14 mouse cellular contexts compared by ENCODE assay signal in the genomic region with DNA sequence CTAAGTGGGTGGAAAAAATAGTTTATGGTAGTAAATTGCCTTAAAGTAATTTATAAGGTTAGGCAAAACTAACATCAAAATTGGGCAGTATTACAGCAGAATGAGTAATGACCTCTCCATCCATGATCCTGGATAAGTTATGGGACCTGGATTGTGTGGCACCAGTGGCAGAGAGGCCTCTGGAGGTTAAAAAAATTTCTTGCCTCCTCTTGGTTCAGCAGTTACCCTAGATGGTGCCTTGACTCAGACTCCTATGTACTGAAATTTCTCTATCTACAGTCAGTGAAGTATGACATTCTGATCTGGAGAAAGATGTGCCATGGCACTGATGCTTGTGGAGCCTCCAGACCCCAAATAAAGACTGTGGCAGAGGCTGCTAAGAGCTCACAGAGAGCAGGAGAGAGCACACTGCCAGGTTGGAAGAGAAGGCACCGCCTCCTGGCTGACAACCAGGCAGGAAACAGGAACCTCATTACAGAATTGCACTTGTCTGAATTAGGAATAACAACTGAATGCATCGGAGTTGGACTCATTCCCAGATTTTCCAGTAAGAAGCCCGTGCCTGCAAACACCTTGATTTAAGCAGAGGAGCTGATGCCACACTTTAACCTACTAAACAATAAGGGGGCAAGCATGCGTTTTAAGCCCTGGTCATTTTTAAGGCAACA.
DNase-seq lines count a peak whose midpoint lies in the region; ATAC-seq and TF ChIP-seq lines count a peak whose summit lies in the region.
"Had no signal": no experiment of that assay in that cellular context is flagged by ENCODE, and none has a peak within 500 bp of the region (broad histone marks: within the 10 kb centered on the region; RNA-seq: fewer than 3 reads in every experiment).

No protein-coding gene starts in this region.

- no peak overlapping the region for H3K4me2 ChIP-seq in lung, embryonic 14.5 days
- H3K4me2 ChIP-seq in forebrain, embryonic 16.5 days (ENCODE audit: low read length) = no peak overlapping the region
- H3K4me2 ChIP-seq in intestine, embryonic 15.5 days (replicated peaks) = no peak overlapping the region
- H3K4me2 ChIP-seq: limb, embryonic 15.5 days had no signal

- no peak for TF ChIP-seq CTCF in lung, embryonic 14.5 days (IDR thresholded peaks at IDR 0.05; ENCODE audit: low read depth)
- TF ChIP-seq CTCF in Patski (IDR thresholded peaks at IDR 0.05) = no peak

- in situ Hi-C loops in Patski (cut with MboI; ENCODE audit: low pct_unique_long_range_greater_than_20kb) = loop anchor here (25.0 kb wide), 1 partner anchor 702 kb away; a partner anchor contains a TSS

- H3K9me3 ChIP-seq in lung, embryonic 14.5 days (ENCODE audit: low read depth, low read length) = no peaks in the 10 kb centered on the region
- no peaks in the 10 kb centered on the region for H3K9me3 ChIP-seq in forebrain, embryonic 16.5 days (ENCODE audit: control insufficient read depth, low read length)
- H3K9me3 ChIP-seq in intestine, embryonic 15.5 days = no peaks in the 10 kb centered on the region
- H3K9me3 ChIP-seq: limb, embryonic 15.5 days had no signal

- WGBS in lung, embryonic 14.5 days = 54% methylated on average over 4 of the region's 4 CpGs
- 21% methylated on average over 4 of the region's 4 CpGs for WGBS in forebrain, embryonic 16.5 days
- 46% methylated on average over 4 of the region's 4 CpGs for WGBS in intestine, embryonic 15.5 days

- POLR2A ChIA-PET in Patski (lab: Charles Lee) = no interaction called here

- no peaks in the 10 kb centered on the region for H3K36me3 ChIP-seq in lung, embryonic 14.5 days (ENCODE audit: insufficient read depth)
- no peaks in the 10 kb centered on the region for H3K36me3 ChIP-seq in forebrain, embryonic 16.5 days (ENCODE audit: control insufficient read depth, insufficient read depth)
- H3K36me3 ChIP-seq in intestine, embryonic 15.5 days = no peaks in the 10 kb centered on the region
- H3K36me3 ChIP-seq: limb, embryonic 15.5 days had no signal

- H3K27me3 ChIP-seq in lung, embryonic 14.5 days (ENCODE audit: insufficient read depth, low read length) = no peaks in the 10 kb centered on the region
- no peaks in the 10 kb centered on the region for H3K27me3 ChIP-seq in Patski
- H3K27me3 ChIP-seq in forebrain, embryonic 16.5 days (replicated peaks; ENCODE audit: control insufficient read depth, insufficient read depth, low read length) = no peaks in the 10 kb centered on the region
- no peaks in the 10 kb centered on the region for H3K27me3 ChIP-seq in intestine, embryonic 15.5 days (replicated peaks)
- H3K27me3 ChIP-seq: limb, embryonic 15.5 days had no signal

- no peak overlapping the region for H3K9ac ChIP-seq in lung, embryonic 14.5 days
- H3K9ac ChIP-seq in forebrain, embryonic 16.5 days (replicated peaks; ENCODE audit: low read depth, low read length) = no peak overlapping the region
- H3K9ac ChIP-seq in intestine, embryonic 15.5 days = no peak overlapping the region
- H3K9ac ChIP-seq: limb, embryonic 15.5 days had no signal

- H3K4me1 ChIP-seq in lung, embryonic 14.5 days (ENCODE audit: insufficient read depth) = no peaks in the 10 kb centered on the region
- peaks cover 4% of the 10 kb centered on the region for H3K4me1 ChIP-seq in forebrain, embryonic 16.5 days (replicated peaks; ENCODE audit: control insufficient read depth, insufficient read depth, low read length)
- H3K4me1 ChIP-seq in intestine, embryonic 15.5 days (replicated peaks) = 0 out of 2 replicates have a peak, but pooled peaks cover 2% of the 10 kb centered on the region
- H3K4me1 ChIP-seq: limb, embryonic 15.5 days had no signal

- H3K27ac ChIP-seq in lung, embryonic 14.5 days (ENCODE audit: low read depth) = no peak overlapping the region
- no peak overlapping the region for H3K27ac ChIP-seq in forebrain, embryonic 16.5 days (ENCODE audit: low read length)
- no peak overlapping the region for H3K27ac ChIP-seq in intestine, embryonic 15.5 days
- H3K27ac ChIP-seq: heart, adult 2 months; limb, embryonic 15.5 days had no signal

- peak; percentile 55 for DNase-seq in lung, embryonic 14.5 days
- no peak for DNase-seq in lung, postnatal 25 days (ENCODE audit: low spot score)
- DNase-seq in Patski (ENCODE audit: low read depth, low spot score) = peak; percentile 19
- DNase-seq in cerebellum, adult 18-20 months = peak; percentile 3 to 22
- no peak for DNase-seq in thymus, postnatal 10 days (ENCODE audit: low spot score in 2 of 2)
- DNase-seq: adrenal gland, adult 8-10 months; heart, adult 2 months; heart, postnatal 10 days; kidney, postnatal 14 days; thymus, postnatal 25 days had no signal

- no peak for ATAC-seq in lung, embryonic 14.5 days (ENCODE audit: insufficient read depth)
- peak; percentile 84 for ATAC-seq in Patski
- peak; percentile 78 for ATAC-seq in forebrain, embryonic 16.5 days
- no peak for ATAC-seq in intestine, embryonic 15.5 days
- ATAC-seq: intestine, embryonic 16.5 days had no signal

- H3K4me3 ChIP-seq in lung, embryonic 14.5 days (ENCODE audit: low read depth, low read length) = no peak overlapping the region
- H3K4me3 ChIP-seq in forebrain, embryonic 16.5 days (replicated peaks; ENCODE audit: low read length) = no peak overlapping the region
- no peak overlapping the region for H3K4me3 ChIP-seq in intestine, embryonic 15.5 days (replicated peaks)
- H3K4me3 ChIP-seq: heart, adult 2 months; limb, embryonic 15.5 days had no signal

- CTCF ChIA-PET in Patski (lab: Charles Lee) = interaction anchor here (0.8 to 1.5 kb wide), 2 partner anchors 11 to 17 kb away, joined by 3 read pairs; no protein-coding TSS in a partner anchor

Comparison
In these comparisons a context has a peak if more than half of its experiments do, and no peak if none do; other contexts are left out.
1. DNase-seq: peak in lung, embryonic 14.5 days (single experiment), Patski (single experiment) and cerebellum, adult 18-20 months (2 of 2); none in lung, postnatal 25 days (single experiment) and thymus, postnatal 10 days (0 of 2).
2. ATAC-seq: peak in Patski (single experiment) and forebrain, embryonic 16.5 days (single experiment); none in lung, embryonic 14.5 days (single experiment) and intestine, embryonic 15.5 days (single experiment).